Mouse (Mus musculus): ENCODE data around the gene Tent5a.

- TF ChIP-seq POLR2A (IDR thresholded peaks at IDR 0.05; ENCODE audit: insufficient read depth, low read depth, low read length) (no peak), CTCF (IDR thresholded peaks at IDR 0.05) (no peak), EP300 (IDR thresholded peaks at IDR 0.05; ENCODE audit: insufficient read depth, low read depth, low read length) (no peak)
These were observed 1.8 kb downstream of the Tent5a start for GRCm38 (mm10) chr9:85325201-85325868.
